Mouse (Mus musculus): ENCODE measurements at regions not wholly inside any gene's neighbourhood (a gene's known extent, or its start where the extent isn't known, plus 50 kb on each side); places are given as distances from the start of the nearest gene placed in this dataset.

- ATAC-seq: no peak
- WGBS: 79% methylated on average over 3 of the region's 3 CpGs
Measured at GRCm38 (mm10) chr13:83307696-83308095, 196.1 kb upstream of the Mef2c start.

GRCm38 (mm10) chr13:83328488-83328887, 175.3 kb upstream of the Mef2c start:
- no peaks in the 10 kb centered on the region for H3K9me3 ChIP-seq (ENCODE audit: control insufficient read depth, low read length)
- no peak overlapping the region for H3K27ac ChIP-seq (ENCODE audit: low read depth, low read length)
- no peaks in the 10 kb centered on the region for H3K4me1 ChIP-seq (ENCODE audit: control insufficient read depth, insufficient read depth, low read depth, low read length)
- H3K9ac ChIP-seq (ENCODE audit: low read depth, low read length): no peak overlapping the region
- no peak overlapping the region for H3K4me3 ChIP-seq (ENCODE audit: low read length)
- WGBS: 66% methylated on average over 4 of the region's 4 CpGs
- ATAC-seq: no peak
- no peaks in the 10 kb centered on the region for H3K36me3 ChIP-seq (ENCODE audit: control insufficient read depth, insufficient read depth, low read length)
- no peaks in the 10 kb centered on the region for H3K27me3 ChIP-seq (replicated peaks; ENCODE audit: control insufficient read depth, insufficient read depth, low read length)
- no peak overlapping the region for H3K4me2 ChIP-seq (ENCODE audit: low read length)

More at GRCm38 (mm10) chr13:83307696-83308095, 196.1 kb upstream of the Mef2c start:
- H3K9me3 ChIP-seq (ENCODE audit: control insufficient read depth, low read length): no peaks in the 10 kb centered on the region
- no peak overlapping the region for H3K4me3 ChIP-seq (ENCODE audit: low read length)
- H3K27me3 ChIP-seq (replicated peaks; ENCODE audit: control insufficient read depth, insufficient read depth, low read length): no peaks in the 10 kb centered on the region
- H3K36me3 ChIP-seq (ENCODE audit: control insufficient read depth, insufficient read depth, low read length): no peaks in the 10 kb centered on the region
- H3K9ac ChIP-seq (ENCODE audit: low read depth, low read length): no peak overlapping the region
- no peaks in the 10 kb centered on the region for H3K4me1 ChIP-seq (ENCODE audit: control insufficient read depth, insufficient read depth, low read depth, low read length)
- no peak overlapping the region for H3K27ac ChIP-seq (ENCODE audit: low read depth, low read length)
- H3K4me2 ChIP-seq (ENCODE audit: low read length): no peak overlapping the region

GRCm38 (mm10) chr13:83333728-83334127, 170.1 kb upstream of the Mef2c start:
- Histone ChIP-seq H3K27me3 (replicated peaks; ENCODE audit: control insufficient read depth, insufficient read depth, low read length) (no peaks in the 10 kb centered on the region), H3K4me2 (ENCODE audit: low read length) (no peak overlapping the region), H3K9me3 (ENCODE audit: control insufficient read depth, low read length) (no peaks in the 10 kb centered on the region), H3K9ac (ENCODE audit: low read depth, low read length) (no peak overlapping the region), H3K27ac (ENCODE audit: low read depth, low read length) (no peak overlapping the region), H3K4me3 (ENCODE audit: low read length) (no peak overlapping the region), H3K4me1 (ENCODE audit: control insufficient read depth, insufficient read depth, low read depth, low read length) (no peaks in the 10 kb centered on the region), H3K36me3 (ENCODE audit: control insufficient read depth, insufficient read depth, low read length) (no peaks in the 10 kb centered on the region)
- WGBS: 29% methylated on average over 5 of the region's 5 CpGs
- peak; percentile 61; the same call in 1 of the 2 replicates for ATAC-seq

GRCm38 (mm10) chr13:83344611-83345319, 159.1 kb upstream of the Mef2c start:
- no peak overlapping the region for H3K27ac ChIP-seq (ENCODE audit: low read depth, low read length)
- no peaks in the 10 kb centered on the region for H3K4me1 ChIP-seq (ENCODE audit: control insufficient read depth, insufficient read depth, low read depth, low read length)
- 79% methylated on average over 14 of the region's 14 CpGs for WGBS
- H3K9ac ChIP-seq (ENCODE audit: low read depth, low read length): no peak overlapping the region
- H3K4me2 ChIP-seq (ENCODE audit: low read length): no peak overlapping the region
- ATAC-seq: no peak
- H3K36me3 ChIP-seq (ENCODE audit: control insufficient read depth, insufficient read depth, low read length): no peaks in the 10 kb centered on the region
- peaks cover 2% of the 10 kb centered on the region; the same call in 1 of the 2 replicates for H3K9me3 ChIP-seq (ENCODE audit: control insufficient read depth, low read length)
- no peaks in the 10 kb centered on the region for H3K27me3 ChIP-seq (replicated peaks; ENCODE audit: control insufficient read depth, insufficient read depth, low read length)
- H3K4me3 ChIP-seq (ENCODE audit: low read length): no peak overlapping the region

- ATAC-seq: no peak
- Histone ChIP-seq H3K36me3 (ENCODE audit: control insufficient read depth, insufficient read depth, low read length) (no peaks in the 10 kb centered on the region), H3K9me3 (ENCODE audit: control insufficient read depth, low read length) (no peaks in the 10 kb centered on the region), H3K4me2 (ENCODE audit: low read length) (no peak overlapping the region), H3K4me3 (ENCODE audit: low read length) (no peak overlapping the region), H3K4me1 (ENCODE audit: control insufficient read depth, insufficient read depth, low read depth, low read length) (no peaks in the 10 kb centered on the region), H3K27ac (ENCODE audit: low read depth, low read length) (no peak overlapping the region), H3K9ac (ENCODE audit: low read depth, low read length) (no peak overlapping the region), H3K27me3 (replicated peaks; ENCODE audit: control insufficient read depth, insufficient read depth, low read length) (no peaks in the 10 kb centered on the region)
- 77% methylated on average over 4 of the region's 4 CpGs for whole genome bisulfite sequencing
Measured at GRCm38 (mm10) chr13:83355341-83355740, 148.5 kb upstream of the Mef2c start.

- no peak overlapping the region for H3K27ac ChIP-seq (ENCODE audit: low read depth, low read length)
- no peak for ATAC-seq
- WGBS: 44% methylated on average over 2 of the region's 2 CpGs
- no peaks in the 10 kb centered on the region for H3K27me3 ChIP-seq (replicated peaks; ENCODE audit: control insufficient read depth, insufficient read depth, low read length)
- H3K9ac ChIP-seq (ENCODE audit: low read depth, low read length): no peak overlapping the region
- H3K36me3 ChIP-seq (ENCODE audit: control insufficient read depth, insufficient read depth, low read length): no peaks in the 10 kb centered on the region
- H3K4me2 ChIP-seq (ENCODE audit: low read length): no peak overlapping the region
- no peaks in the 10 kb centered on the region for H3K9me3 ChIP-seq (ENCODE audit: control insufficient read depth, low read length)
- H3K4me3 ChIP-seq (ENCODE audit: low read length): no peak overlapping the region
- no peaks in the 10 kb centered on the region for H3K4me1 ChIP-seq (ENCODE audit: control insufficient read depth, insufficient read depth, low read depth, low read length)
Measured at GRCm38 (mm10) chr13:83360529-83360928, 143.3 kb upstream of the Mef2c start.

GRCm38 (mm10) chr13:83376097-83376797, 127.6 kb upstream of the Mef2c start:
- Histone ChIP-seq H3K4me1 (ENCODE audit: control insufficient read depth, insufficient read depth, low read depth, low read length) (no peaks in the 10 kb centered on the region), H3K27ac (ENCODE audit: low read depth, low read length) (no peak overlapping the region), H3K9me3 (ENCODE audit: control insufficient read depth, low read length) (no peaks in the 10 kb centered on the region), H3K9ac (ENCODE audit: low read depth, low read length) (no peak overlapping the region), H3K36me3 (ENCODE audit: control insufficient read depth, insufficient read depth, low read length) (no peaks in the 10 kb centered on the region), H3K4me3 (ENCODE audit: low read length) (no peak overlapping the region), H3K27me3 (replicated peaks; ENCODE audit: control insufficient read depth, insufficient read depth, low read length) (no peaks in the 10 kb centered on the region), H3K4me2 (ENCODE audit: low read length) (no peak overlapping the region)
- ATAC-seq: no peak
- 93% methylated on average over 8 of the region's 8 CpGs for WGBS

- WGBS: 75% methylated on average over 3 of the region's 3 CpGs
- H3K4me1 ChIP-seq (ENCODE audit: control insufficient read depth, insufficient read depth, low read depth, low read length): no peaks in the 10 kb centered on the region
- no peaks in the 10 kb centered on the region for H3K27me3 ChIP-seq (replicated peaks; ENCODE audit: control insufficient read depth, insufficient read depth, low read length)
- no peak overlapping the region for H3K9ac ChIP-seq (ENCODE audit: low read depth, low read length)
- H3K27ac ChIP-seq (ENCODE audit: low read depth, low read length): no peak overlapping the region
- no peak overlapping the region for H3K4me3 ChIP-seq (ENCODE audit: low read length)
- H3K4me2 ChIP-seq (ENCODE audit: low read length): no peak overlapping the region
- no peaks in the 10 kb centered on the region for H3K36me3 ChIP-seq (ENCODE audit: control insufficient read depth, insufficient read depth, low read length)
- ATAC-seq: no peak
- H3K9me3 ChIP-seq (ENCODE audit: control insufficient read depth, low read length): no peaks in the 10 kb centered on the region
Measured at GRCm38 (mm10) chr13:83378644-83379043, 125.2 kb upstream of the Mef2c start.

GRCm38 (mm10) chr13:83382609-83383008, 121.2 kb upstream of the Mef2c start:
- no peaks in the 10 kb centered on the region for H3K9me3 ChIP-seq (ENCODE audit: control insufficient read depth, low read length)
- ATAC-seq: no peak
- H3K36me3 ChIP-seq (ENCODE audit: control insufficient read depth, insufficient read depth, low read length): no peaks in the 10 kb centered on the region
- H3K9ac ChIP-seq (ENCODE audit: low read depth, low read length): no peak overlapping the region
- H3K4me1 ChIP-seq (ENCODE audit: control insufficient read depth, insufficient read depth, low read depth, low read length): no peaks in the 10 kb centered on the region
- no peak overlapping the region for H3K4me3 ChIP-seq (ENCODE audit: low read length)
- no peaks in the 10 kb centered on the region for H3K27me3 ChIP-seq (replicated peaks; ENCODE audit: control insufficient read depth, insufficient read depth, low read length)
- 89% methylated on average over 3 of the region's 3 CpGs for WGBS
- H3K4me2 ChIP-seq (ENCODE audit: low read length): no peak overlapping the region
- no peak overlapping the region for H3K27ac ChIP-seq (ENCODE audit: low read depth, low read length)
